Mouse (Mus musculus) kidney, embryonic 16.5 days (tissue): ENCODE data around the gene Pptc7. TPM values are rescaled to one million over a fixed set of nuclear protein-coding genes. Genes with fewer than 3 reads are reported as not detected.
"Not testable (repeated sequence)": the region's sequence is repeated elsewhere in the genome, so short reads cannot be mapped to it uniquely, and the experiment has no call there.

Source experiments
- ATAC-seq: fragments of 200-750 bp; cut with Nextera tagmentation; 2 replicates; pipeline ENCODE4 v1.8.0; 2017; ENCODE audit warnings: moderate TSS enrichment; ENCODE audit not compliant: low FRiP score, low TSS enrichment
- H3K27ac ChIP-seq: fragments of 300-500 bp; sonication (generic); 2 replicates; pipeline ENCODE4 v1.5.1; 2014; ENCODE audit warnings: low read length
- H3K27me3 ChIP-seq: fragments of 300-500 bp; sonication (generic); 2 replicates; pipeline ENCODE4 v1.6.1; 2014; ENCODE audit warnings: low read length, control low read depth, mixed read lengths; ENCODE audit not compliant: insufficient read depth
- H3K36me3 ChIP-seq: fragments of 300-500 bp; sonication (generic); 2 replicates; pipeline ENCODE4 v1.6.1; 2014; ENCODE audit warnings: low read length, control low read depth, mixed read lengths; ENCODE audit not compliant: insufficient read depth
- H3K4me1 ChIP-seq: fragments of 300-500 bp; sonication (generic); 2 replicates; pipeline ENCODE4 v1.6.1; 2014; ENCODE audit warnings: low read length, control low read depth, mixed read lengths; ENCODE audit not compliant: insufficient read depth
- H3K4me2 ChIP-seq: fragments of 300-500 bp; sonication (generic); replicated peaks from 2 replicates; pipeline ENCODE4 v1.6.1; 2014; ENCODE audit warnings: low read depth, low read length
- H3K4me3 ChIP-seq: fragments of 300-500 bp; sonication (generic); 2 replicates; pipeline ENCODE4 v1.5.1; 2014; ENCODE audit warnings: mild to moderate bottlenecking, low read length
- H3K9ac ChIP-seq: fragments of 300-500 bp; sonication (generic); replicated peaks from 2 replicates; pipeline ENCODE4 v1.6.1; 2014; ENCODE audit warnings: low read length
- H3K9me3 ChIP-seq: fragments of 300-500 bp; sonication (generic); 2 replicates; pipeline ENCODE4 v1.6.1; 2016; ENCODE audit warnings: low read length, control low read depth
- WGBS: fragments of 180-500 bp; shearing (Covaris S2); extraction: QIAGEN DNeasy Blood & Tissue Kit; methylation state at CpG from one replicate; pipeline ENCODE4 v1.1.7; 2014; 5-methylcytosine and 5-hydroxymethylcytosine counted together
- polyA plus RNA-seq: library from polyadenylated mRNA; unstranded; fragments of >200 nt; fragmentation: Nextera tagmentation; extraction: Ambion mirVana; gene quantifications from 2 replicates; pipeline ENCODE4 v1.2.1, GENCODE M21; 2015

The Pptc7 gene
- polyA plus RNA-seq, 1 experiment from 2014 or later: 8.6 TPM

- WGBS: 84% methylated on average over 8 of the region's 8 CpGs
- no peak for ATAC-seq
- no peak overlapping the region for H3K27ac ChIP-seq
- H3K27me3 ChIP-seq: no peaks in the 10 kb centered on the region
- no peaks in the 10 kb centered on the region for H3K9me3 ChIP-seq
- peaks cover 12% of the 10 kb centered on the region for H3K4me1 ChIP-seq
- H3K9ac ChIP-seq: no peak overlapping the region
- no peak overlapping the region for H3K4me2 ChIP-seq
- peaks cover 25% of the 10 kb centered on the region for H3K36me3 ChIP-seq
- H3K4me3 ChIP-seq: no peak overlapping the region
These were observed 26.5 kb downstream of the Pptc7 start for GRCm38 (mm10) chr5:122310699-122311098.

GRCm38 (mm10) chr5:122311692-122312091, 27.5 kb downstream of the Pptc7 start:
- H3K27ac ChIP-seq: no peak overlapping the region
- H3K27me3 ChIP-seq: no peaks in the 10 kb centered on the region
- H3K9ac ChIP-seq: no peak overlapping the region
- H3K9me3 ChIP-seq: no peaks in the 10 kb centered on the region
- 82% methylated on average over 7 of the region's 7 CpGs for WGBS
- no peak overlapping the region for H3K4me3 ChIP-seq
- no peak for ATAC-seq
- H3K4me2 ChIP-seq: no peak overlapping the region
- H3K36me3 ChIP-seq: peaks cover 25% of the 10 kb centered on the region
- peaks cover 12% of the 10 kb centered on the region for H3K4me1 ChIP-seq

GRCm38 (mm10) chr5:122312346-122312745, 28.2 kb downstream of the Pptc7 start:
- H3K36me3 ChIP-seq: peaks cover 29% of the 10 kb centered on the region
- WGBS: 95% methylated on average over 4 of the region's 4 CpGs
- no peak for ATAC-seq

GRCm38 (mm10) chr5:122312942-122313684, 28.9 kb downstream of the Pptc7 start:
- H3K27me3 ChIP-seq: no peaks in the 10 kb centered on the region
- H3K4me3 ChIP-seq: no peak overlapping the region
- H3K36me3 ChIP-seq: peaks cover 27% of the 10 kb centered on the region
- H3K4me1 ChIP-seq: peaks cover 12% of the 10 kb centered on the region
- 75% methylated on average over 17 of the region's 17 CpGs for WGBS
- ATAC-seq: no peak
- 0 out of 2 replicates have a peak overlapping the region, but pooled peaks have one; percentile 14 for H3K9ac ChIP-seq
- H3K9me3 ChIP-seq: no peaks in the 10 kb centered on the region
- H3K27ac ChIP-seq: no peak overlapping the region
- H3K4me2 ChIP-seq: no peak overlapping the region

More at GRCm38 (mm10) chr5:122312346-122312745, 28.2 kb downstream of the Pptc7 start:
- Histone ChIP-seq H3K4me3 (no peak overlapping the region), H3K9ac (no peak overlapping the region), H3K9me3 (no peaks in the 10 kb centered on the region), H3K27me3 (no peaks in the 10 kb centered on the region), H3K4me1 (peaks cover 12% of the 10 kb centered on the region), H3K27ac (no peak overlapping the region), H3K4me2 (no peak overlapping the region)

- no peak overlapping the region for H3K9ac ChIP-seq
- no peaks in the 10 kb centered on the region for H3K9me3 ChIP-seq
- H3K4me3 ChIP-seq: no peak overlapping the region
- H3K4me2 ChIP-seq: no peak overlapping the region
- H3K4me1 ChIP-seq: peaks cover 12% of the 10 kb centered on the region
- WGBS: 49% methylated on average over 20 of the region's 20 CpGs
- peak; percentile 97 for ATAC-seq
- H3K27ac ChIP-seq: peak overlapping the region; percentile 26; the same call in 1 of the 2 replicates
- H3K36me3 ChIP-seq: peaks cover 29% of the 10 kb centered on the region; the same call in 1 of the 2 replicates
- no peaks in the 10 kb centered on the region for H3K27me3 ChIP-seq
These were observed 31.0 kb downstream of the Pptc7 start for GRCm38 (mm10) chr5:122314966-122315667.

- Histone ChIP-seq H3K9ac (no peak overlapping the region), H3K4me2 (no peak overlapping the region), H3K27me3 (no peaks in the 10 kb centered on the region), H3K4me3 (no peak overlapping the region), H3K9me3 (no peaks in the 10 kb centered on the region), H3K4me1 (peaks cover 12% of the 10 kb centered on the region), H3K27ac (no peak overlapping the region), H3K36me3 (peaks cover 21% of the 10 kb centered on the region; the same call in 1 of the 2 replicates)
- WGBS: 88% methylated on average over 11 of the region's 11 CpGs
- ATAC-seq: no peak
These were observed 33.3 kb downstream of the Pptc7 start for GRCm38 (mm10) chr5:122317329-122318045.

- H3K27ac ChIP-seq: no peak overlapping the region
- no peak overlapping the region for H3K9ac ChIP-seq
- H3K9me3 ChIP-seq: no peaks in the 10 kb centered on the region
- no peak for ATAC-seq
- no peak overlapping the region for H3K4me2 ChIP-seq
- WGBS: 68% methylated on average over 3 of the region's 3 CpGs
- H3K4me3 ChIP-seq: no peak overlapping the region
- H3K4me1 ChIP-seq: peaks cover 12% of the 10 kb centered on the region
- H3K36me3 ChIP-seq: peaks cover 19% of the 10 kb centered on the region; the same call in 1 of the 2 replicates
- H3K27me3 ChIP-seq: no peaks in the 10 kb centered on the region
These were observed 33.9 kb downstream of the Pptc7 start for GRCm38 (mm10) chr5:122318100-122318499.

- not testable (repeated sequence) for H3K9ac ChIP-seq, H3K4me3 ChIP-seq, H3K9me3 ChIP-seq, H3K4me2 ChIP-seq, H3K27ac ChIP-seq, ATAC-seq, H3K27me3 ChIP-seq
- peaks cover 14% of the 10 kb centered on the region; the same call in 1 of the 2 replicates for H3K36me3 ChIP-seq
- WGBS: 83% methylated on average over 3 of the region's 3 CpGs
- H3K4me1 ChIP-seq: peaks cover 12% of the 10 kb centered on the region
These were observed 34.8 kb downstream of the Pptc7 start for GRCm38 (mm10) chr5:122318976-122319375.

- 77% methylated on average over 14 of the region's 14 CpGs for WGBS
- H3K9ac ChIP-seq: no peak overlapping the region
These were observed 35.5 kb downstream of the Pptc7 start for GRCm38 (mm10) chr5:122319474-122320204.

More at GRCm38 (mm10) chr5:122319474-122320204, 35.5 kb downstream of the Pptc7 start:
- H3K4me2 ChIP-seq: no peak overlapping the region
- H3K27ac ChIP-seq: peak overlapping the region; percentile 16; the same call in 1 of the 2 replicates
- no peaks in the 10 kb centered on the region for H3K9me3 ChIP-seq
- no peak for ATAC-seq
- no peaks in the 10 kb centered on the region for H3K27me3 ChIP-seq
- H3K4me3 ChIP-seq: no peak overlapping the region
- H3K36me3 ChIP-seq: peaks cover 15% of the 10 kb centered on the region
- peaks cover 8% of the 10 kb centered on the region for H3K4me1 ChIP-seq
